Mouse (Mus musculus) CH12.LX (cell line): Measurements from ENCODE around the gene Hnrnpul1. TPM values are rescaled to one million over a fixed set of nuclear protein-coding genes. Genes with fewer than 3 reads are reported as not detected.

Source experiments
- DNase-seq: peaks from one replicate; pipeline ENCODE4 v3.0.0-alpha.2; 2013; ENCODE audit errors: extremely low read depth
- H3K27ac ChIP-seq: 2 replicates; pipeline ENCODE4 v1.5.1; 2012; ENCODE audit warnings: low read depth, mild to moderate bottlenecking, control low read depth, moderate library complexity; ENCODE audit not compliant: insufficient read depth
- H3K27me3 ChIP-seq: replicated peaks from 2 replicates; pipeline ENCODE3; 2012; ENCODE audit warnings: inconsistent platforms
- H3K36me3 ChIP-seq, 2 experiments: replicated peaks in 1 of 2; 2 replicates each; pipeline versions ENCODE3 to v1.6.1; 2012; ENCODE audit warnings: inconsistent platforms in 1 of 2, low read length in 1 of 2, mild to moderate bottlenecking in 1 of 2, mixed read lengths in 1 of 2, moderate library complexity in 1 of 2; ENCODE audit not compliant: control insufficient read depth in 1 of 2, insufficient read depth in 1 of 2
- H3K4me1 ChIP-seq, 2 experiments: 2 replicates each; pipeline ENCODE4 v1.6.1; 2012; ENCODE audit warnings: inconsistent platforms in 1 of 2, moderate library complexity in 1 of 2; ENCODE audit not compliant: insufficient read depth in 2 of 2, control insufficient read depth in 1 of 2
- H3K4me2 ChIP-seq: 2 replicates; pipeline ENCODE4 v1.6.1; 2012; ENCODE audit warnings: low read depth, mild to moderate bottlenecking, control low read depth; ENCODE audit not compliant: poor library complexity, insufficient read depth, severe bottlenecking
- H3K4me3 ChIP-seq, 3 experiments: fragments of 150-350 bp in 1 of 3; sonication (generic) in 1 of 3; replicated peaks in 1 of 3; 2 replicates each; pipeline versions ENCODE3 to v1.5.1; 2011 to 2012; ENCODE audit warnings: low read depth in 2 of 3, low read length in 2 of 3, mild to moderate bottlenecking in 2 of 3, moderate library complexity in 2 of 3, control low read depth in 1 of 3, improper control_type of control experiment in 1 of 3, inconsistent platforms in 1 of 3, mixed read lengths in 1 of 3; ENCODE audit not compliant: poor library complexity in 1 of 3
- H3K79me2 ChIP-seq: replicated peaks from 2 replicates; pipeline ENCODE4 v1.6.1; 2012; ENCODE audit warnings: mild to moderate bottlenecking, moderate library complexity; ENCODE audit not compliant: control insufficient read depth, poor library complexity, insufficient read depth, severe bottlenecking; ENCODE audit errors: extremely low read depth
- H3K9ac ChIP-seq: 2 replicates; pipeline ENCODE4 v1.6.1; 2012; ENCODE audit warnings: low read depth, mild to moderate bottlenecking, control low read depth, moderate library complexity; ENCODE audit not compliant: insufficient read depth
- H3K9me3 ChIP-seq: replicated peaks from 2 replicates; pipeline ENCODE3; 2012; ENCODE audit warnings: low read length, inconsistent platforms, mixed read lengths
- BHLHE40 ChIP-seq: IDR thresholded peaks from 2 replicates; pipeline ENCODE4 v1.6.1; 2011; ENCODE audit warnings: mild to moderate bottlenecking, low read depth, low read length, improper control_type of control experiment
- CHD1 ChIP-seq: IDR thresholded peaks from 2 replicates; pipeline ENCODE4 v1.6.1; 2012; ENCODE audit warnings: low read depth, low read length, improper control_type of control experiment, inconsistent platforms
- CHD2 ChIP-seq: IDR thresholded peaks from 2 replicates; pipeline ENCODE4 v1.6.1; 2011; ENCODE audit warnings: low read length, improper control_type of control experiment
- CTCF ChIP-seq, 2 experiments: IDR thresholded peaks in 1 of 2; conservative IDR thresholded peaks in 1 of 2; 2 replicates each; pipeline ENCODE4 v1.5.1; 2011 to 2012; ENCODE audit warnings: low read depth in 2 of 2, low read length in 2 of 2, improper control_type of control experiment in 1 of 2, inconsistent platforms in 1 of 2, mild to moderate bottlenecking in 1 of 2, moderate library complexity in 1 of 2
- ELF1 ChIP-seq: IDR thresholded peaks from 2 replicates; pipeline ENCODE4 v1.6.1; 2014; ENCODE audit warnings: low read depth, mild to moderate bottlenecking, inconsistent platforms, low read length, improper control_type of control experiment
- ETS1 ChIP-seq: conservative IDR thresholded peaks from 2 replicates; pipeline ENCODE4 v1.6.1; 2012; ENCODE audit warnings: low read depth, mild to moderate bottlenecking, inconsistent platforms, low read length, improper control_type of control experiment, moderate library complexity
- GABPA ChIP-seq: IDR thresholded peaks from 2 replicates; pipeline ENCODE4 v1.6.1; 2012; ENCODE audit warnings: low read depth, low read length, improper control_type of control experiment, inconsistent platforms; ENCODE audit not compliant: insufficient replicate concordance
- HCFC1 ChIP-seq: IDR thresholded peaks from 2 replicates; pipeline ENCODE4 v1.6.1; 2012; ENCODE audit warnings: low read depth, mild to moderate bottlenecking, inconsistent platforms, low read length, improper control_type of control experiment
- IRF4 ChIP-seq: IDR thresholded peaks from 2 replicates; pipeline ENCODE4 v1.6.1; 2014; ENCODE audit warnings: low read depth, mild to moderate bottlenecking, inconsistent platforms, low read length, improper control_type of control experiment
- JUN ChIP-seq: IDR thresholded peaks from 2 replicates; pipeline ENCODE4 v1.6.1; 2011; ENCODE audit warnings: low read depth, mild to moderate bottlenecking, low read length, improper control_type of control experiment, moderate library complexity; ENCODE audit not compliant: insufficient read depth
- MAX ChIP-seq: IDR thresholded peaks from 2 replicates; pipeline ENCODE4 v1.6.1; 2011; ENCODE audit warnings: low read length, improper control_type of control experiment
- MEF2A ChIP-seq: IDR thresholded peaks from 2 replicates; pipeline ENCODE4 v1.6.1; 2014; ENCODE audit warnings: low read depth, mild to moderate bottlenecking, inconsistent platforms, low read length, improper control_type of control experiment, borderline replicate concordance
- MXI1 ChIP-seq: IDR thresholded peaks from 2 replicates; pipeline ENCODE4 v1.6.1; 2011; ENCODE audit warnings: mild to moderate bottlenecking, low read depth, low read length, improper control_type of control experiment
- MYC ChIP-seq: IDR thresholded peaks from 2 replicates; pipeline ENCODE4 v1.6.1; 2011; ENCODE audit warnings: low read depth, mild to moderate bottlenecking, improper control_type of control experiment, low read length
- NRF1 ChIP-seq: IDR thresholded peaks from 2 replicates; pipeline ENCODE4 v1.6.1; 2014; ENCODE audit warnings: low read depth, mild to moderate bottlenecking, inconsistent platforms, low read length, improper control_type of control experiment, moderate library complexity
- PAX5 ChIP-seq: IDR thresholded peaks from 2 replicates; pipeline ENCODE4 v1.6.1; 2012; ENCODE audit warnings: low read length, inconsistent platforms, mixed read lengths
- POLR2A ChIP-seq: IDR thresholded peaks from 2 replicates; pipeline ENCODE4 v1.6.1; 2011; ENCODE audit warnings: low read depth, mild to moderate bottlenecking, improper control_type of control experiment, low read length
- RCOR1 ChIP-seq: conservative IDR thresholded peaks from 2 replicates; pipeline ENCODE4 v1.6.1; 2012; ENCODE audit warnings: low read depth, mild to moderate bottlenecking, inconsistent platforms, low read length, improper control_type of control experiment
- SIN3A ChIP-seq: IDR thresholded peaks from 2 replicates; pipeline ENCODE4 v1.6.1; 2012; ENCODE audit warnings: low read length, improper control_type of control experiment, inconsistent platforms
- SMC3 ChIP-seq: IDR thresholded peaks from 2 replicates; pipeline ENCODE4 v1.6.1; 2011; ENCODE audit warnings: low read depth, low read length, improper control_type of control experiment
- USF2 ChIP-seq: conservative IDR thresholded peaks from 2 replicates; pipeline ENCODE4 v1.6.1; 2011; ENCODE audit warnings: low read depth, low read length, improper control_type of control experiment
- ZKSCAN1 ChIP-seq: IDR thresholded peaks from 2 replicates; pipeline ENCODE4 v1.6.1; 2012; ENCODE audit warnings: low read depth, inconsistent platforms, low read length, improper control_type of control experiment, borderline replicate concordance
- ZNF384 ChIP-seq: IDR thresholded peaks from 2 replicates; pipeline ENCODE4 v1.6.1; 2012; ENCODE audit warnings: low read depth, low read length, improper control_type of control experiment, inconsistent platforms
- dilution Hi-C: fragments of 300-500 bp; cut with MboI; formaldehyde crosslinking; loops from 2 replicates; pipeline ENCODE4 v1.14.3; 2020; ENCODE audit warnings: low sequenced_read_pairs; ENCODE audit not compliant: extremely low pct_unique_long_range_greater_than_20kb, extremely low pct_ligation_motif_present
- in situ Hi-C: fragments of 300-500 bp; cut with MboI; formaldehyde crosslinking; loops from 3 replicates; pipeline ENCODE4 v1.14.3; 2019; ENCODE audit warnings: low sequenced_read_pairs, low pct_ligation_motif_present, low pct_unique_long_range_greater_than_20kb, mixed read lengths
- polyA plus RNA-seq: library from polyadenylated mRNA; unstranded; fragments of >175 nt; gene quantifications from 2 replicates; pipeline ENCODE4 v1.2.1, GENCODE M21; 2012; ENCODE audit warnings: low read depth; ENCODE audit not compliant: insufficient read length
- total RNA-seq, 2 experiments: library from RNA; depleted of rRNA; stranded (reverse); fragments of 300-350 nt in 1 of 2; fragments of >200 nt in 1 of 2; gene quantifications; 2 replicates each; pipeline ENCODE4 v1.2.3; 2012 to 2014

The Hnrnpul1 gene
- total and polyA plus RNA-seq, 3 experiments = 52.6 to 188 (median 72.2) TPM

- peaks cover 42% of the 10 kb centered on the region for H3K27me3 ChIP-seq
- no peak overlapping the region for H3K4me2 ChIP-seq
- H3K9ac ChIP-seq = no peak overlapping the region
- no peak for DNase-seq
- H3K9me3 ChIP-seq = no peaks in the 10 kb centered on the region
- TF ChIP-seq HCFC1 = no peak
- peak; percentile 62; the same call in 1 of the 2 replicates for TF ChIP-seq MEF2A
- TF ChIP-seq SMC3 = no peak
- TF ChIP-seq IRF4 = peak; percentile 22; the same call in 1 of the 2 replicates
- TF ChIP-seq ETS1 = peak; percentile 45
- peak; percentile 91 for TF ChIP-seq BHLHE40
- no peak overlapping the region for H3K27ac ChIP-seq
- H3K79me2 ChIP-seq = no peaks in the 10 kb centered on the region
- H3K4me1 ChIP-seq = peaks cover 13 to 21% of the 10 kb centered on the region in 2 experiments
- dilution Hi-C loops = no loop called here
- no peaks in the 10 kb centered on the region for H3K36me3 ChIP-seq
- H3K4me3 ChIP-seq = no peak overlapping the region
- in situ Hi-C loops = no loop called here
These were observed 32.4 kb upstream of the Hnrnpul1 start for GRCm38 (mm10) chr7:25786974-25787373.

- peaks cover 13 to 34% of the 10 kb centered on the region in 2 experiments for H3K4me1 ChIP-seq
- peaks cover 35% of the 10 kb centered on the region for H3K27me3 ChIP-seq
- no peak overlapping the region for H3K9ac ChIP-seq
- in situ Hi-C loops = no loop called here
- H3K36me3 ChIP-seq = no peaks in the 10 kb centered on the region
- no peak overlapping the region for H3K27ac ChIP-seq
- no peaks in the 10 kb centered on the region for H3K79me2 ChIP-seq
- dilution Hi-C loops = no loop called here
- H3K9me3 ChIP-seq = no peaks in the 10 kb centered on the region
- TF ChIP-seq SIN3A (no peak), MAX (no peak), MXI1 (no peak), ETS1 (no peak)
- no peak overlapping the region for H3K4me2 ChIP-seq
- no peak overlapping the region for H3K4me3 ChIP-seq
- no peak for DNase-seq
These were observed 31.2 kb upstream of the Hnrnpul1 start for GRCm38 (mm10) chr7:25785752-25786151.

- DNase-seq = no peak
- Histone ChIP-seq H3K36me3 (no peaks in the 10 kb centered on the region), H3K4me1 (peaks cover 13 to 34% of the 10 kb centered on the region in 2 experiments)
- TF ChIP-seq ZKSCAN1 (no peak), CTCF (conservative IDR thresholded peaks at IDR 0.05 in 1 of 2, IDR thresholded peaks at IDR 0.05 in 1 of 2; ENCODE audit: low read depth in 2 of 2, low read length in 2 of 2) (no peak), PAX5 (no peak), SIN3A (no peak), JUN (no peak), GABPA (no peak), ELF1 (no peak), USF2 (no peak), CHD2 (no peak), POLR2A (no peak), SMC3 (no peak), RCOR1 (no peak), ZNF384 (no peak), MYC (no peak), NRF1 (no peak), MEF2A (no peak), CHD1 (no peak)
- TF ChIP-seq, all 38 proteins: peak for 0
- dilution Hi-C loops (no loop called here), in situ Hi-C loops (no loop called here)
- no peaks in the 10 kb centered on the region for H3K79me2 ChIP-seq
- no peaks in the 10 kb centered on the region for H3K9me3 ChIP-seq
- no peak overlapping the region for H3K4me2 ChIP-seq
- no peak overlapping the region for H3K4me3 ChIP-seq
- H3K27me3 ChIP-seq = peaks cover 26% of the 10 kb centered on the region
- H3K27ac ChIP-seq = no peak overlapping the region
- H3K9ac ChIP-seq = no peak overlapping the region
These were observed 30.3 kb upstream of the Hnrnpul1 start for GRCm38 (mm10) chr7:25784808-25785207.
